Mouse (Mus musculus) neural tube, embryonic 12.5 days (tissue): Measurements from ENCODE around the gene Crtc1. TPM values are rescaled to one million over a fixed set of nuclear protein-coding genes. Genes with fewer than 3 reads are reported as not detected.
A peak's percentile ranks its signal among the peaks of the same experiment; 100 is the strongest.

Experiments
- ATAC-seq: fragments of 200-750 bp; cut with Nextera tagmentation; 2 replicates; pipeline ENCODE4 v1.8.0; 2017; ENCODE audit warnings: low read depth, mild to moderate bottlenecking, moderate TSS enrichment, moderate library complexity; ENCODE audit not compliant: low FRiP score
- H3K27ac ChIP-seq: fragments of 300-500 bp; sonication (generic); 2 replicates; pipeline ENCODE4 v1.5.1; 2016
- H3K27me3 ChIP-seq: fragments of 300-500 bp; sonication (generic); replicated peaks from 2 replicates; pipeline ENCODE4 v1.6.1; 2016; ENCODE audit warnings: mild to moderate bottlenecking
- H3K36me3 ChIP-seq: fragments of 300-500 bp; sonication (generic); 2 replicates; pipeline ENCODE4 v1.6.1; 2016; ENCODE audit warnings: mild to moderate bottlenecking
- H3K4me1 ChIP-seq: fragments of 300-500 bp; sonication (generic); 2 replicates; pipeline ENCODE4 v1.6.1; 2016
- H3K4me2 ChIP-seq: fragments of 300-500 bp; sonication (generic); replicated peaks from 2 replicates; pipeline ENCODE4 v1.6.1; 2016; ENCODE audit warnings: mild to moderate bottlenecking
- H3K4me3 ChIP-seq: fragments of 300-500 bp; sonication (generic); 2 replicates; pipeline ENCODE4 v1.5.1; 2016
- H3K9ac ChIP-seq: fragments of 300-500 bp; sonication (generic); 2 replicates; pipeline ENCODE4 v1.6.1; 2016; ENCODE audit warnings: mild to moderate bottlenecking
- H3K9me3 ChIP-seq: fragments of 300-500 bp; sonication (generic); 2 replicates; pipeline ENCODE4 v1.6.1; 2016; ENCODE audit warnings: mild to moderate bottlenecking
- WGBS: fragments of 180-500 bp; shearing (Covaris S2); methylation state at CpG from one replicate; pipeline ENCODE4 v1.1.7; 2016; 5-methylcytosine and 5-hydroxymethylcytosine counted together
- polyA plus RNA-seq: library from polyadenylated mRNA; unstranded; fragments of >200 nt; fragmentation: Nextera tagmentation; extraction: Ambion mirVana; gene quantifications from 2 replicates; pipeline ENCODE4 v1.2.1, GENCODE M21; 2016

Gene Crtc1
- polyA plus RNA-seq, 1 experiment from 2014 or later, result 24.6 TPM

DNA sequence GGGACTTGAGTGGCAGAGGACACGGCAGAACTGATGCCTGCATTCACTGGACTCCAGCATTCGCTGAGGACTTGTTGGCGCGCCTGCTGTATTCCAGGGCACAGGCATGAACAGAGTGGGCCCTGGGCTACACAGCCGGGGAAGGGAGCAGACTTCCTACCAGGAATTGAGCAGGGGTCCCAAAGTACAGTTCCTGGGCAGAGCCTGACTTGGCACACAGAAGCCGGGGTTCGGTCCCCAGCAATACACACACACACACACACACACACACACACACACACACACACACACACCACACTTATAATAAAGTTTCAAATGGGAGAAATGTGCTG is 435 bp upstream of the Crtc1 start:
- Histone ChIP-seq H3K27me3 (no peaks in the 10 kb centered on the region), H3K4me1 (peaks cover 15% of the 10 kb centered on the region), H3K9ac (peak overlapping the region; percentile 71), H3K4me2 (peak overlapping the region; percentile 84), H3K9me3 (no peaks in the 10 kb centered on the region), H3K4me3 (peak overlapping the region; percentile 67), H3K27ac (0 out of 2 replicates have a peak overlapping the region, but pooled peaks have one; percentile 38), H3K36me3 (no peaks in the 10 kb centered on the region)
- 10% methylated on average over 7 of the region's 7 CpGs for WGBS
- ATAC-seq, result no peak

DNA sequence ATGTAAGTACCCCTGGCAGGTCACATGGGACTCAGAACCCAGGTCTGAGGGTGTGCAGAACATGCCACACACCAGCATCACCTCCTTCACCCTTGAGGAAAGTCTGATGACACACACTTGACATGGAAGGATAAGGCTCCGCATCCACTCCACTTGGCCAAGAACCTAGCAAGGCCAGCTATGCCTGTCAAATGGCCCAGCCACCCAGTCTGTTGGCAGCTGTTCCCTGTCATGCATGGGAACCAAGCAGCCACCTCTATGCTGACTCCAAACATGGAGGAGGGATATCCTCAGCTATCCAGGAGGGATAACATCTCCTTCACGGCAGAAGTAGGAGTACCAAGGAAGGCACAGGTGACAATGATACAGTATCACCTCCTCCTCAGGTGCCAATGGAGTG is 956 bp downstream of the Crtc1 start:
- Histone ChIP-seq H3K4me3 (peak overlapping the region; percentile 67), H3K4me1 (peaks cover 15% of the 10 kb centered on the region), H3K9ac (no peak overlapping the region), H3K4me2 (peak overlapping the region; percentile 84), H3K27ac (no peak overlapping the region), H3K36me3 (no peaks in the 10 kb centered on the region), H3K9me3 (no peaks in the 10 kb centered on the region), H3K27me3 (no peaks in the 10 kb centered on the region)
- WGBS, result 93% methylated on average over 2 of the region's 2 CpGs
- no peak for ATAC-seq

DNA sequence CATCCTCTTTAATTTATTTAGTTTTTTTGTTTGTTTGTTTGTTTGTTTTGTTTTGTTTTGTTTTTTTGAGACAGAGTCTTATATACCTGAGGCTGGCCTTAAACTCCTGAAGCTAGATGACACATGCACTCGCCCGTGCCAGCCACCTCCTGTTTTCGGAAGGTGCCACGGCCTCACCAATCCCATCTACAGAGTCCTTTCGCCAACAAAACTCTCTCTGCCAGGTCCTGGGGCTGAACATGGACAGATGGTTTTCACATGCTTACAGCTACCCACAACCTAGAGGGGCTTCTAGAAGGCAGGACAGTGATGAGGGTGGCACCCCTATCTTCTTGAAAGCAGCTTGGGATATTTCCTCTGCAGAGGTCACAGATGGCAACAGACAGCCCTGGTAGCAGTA is 4.2 kb downstream of the Crtc1 start:
- Histone ChIP-seq H3K4me2 (no peak overlapping the region), H3K27me3 (no peaks in the 10 kb centered on the region), H3K27ac (no peak overlapping the region), H3K9me3 (no peaks in the 10 kb centered on the region), H3K36me3 (no peaks in the 10 kb centered on the region), H3K4me3 (no peak overlapping the region), H3K9ac (no peak overlapping the region), H3K4me1 (peaks cover 15% of the 10 kb centered on the region)
- no peak for ATAC-seq
- 94% methylated on average over 5 of the region's 5 CpGs for WGBS

DNA sequence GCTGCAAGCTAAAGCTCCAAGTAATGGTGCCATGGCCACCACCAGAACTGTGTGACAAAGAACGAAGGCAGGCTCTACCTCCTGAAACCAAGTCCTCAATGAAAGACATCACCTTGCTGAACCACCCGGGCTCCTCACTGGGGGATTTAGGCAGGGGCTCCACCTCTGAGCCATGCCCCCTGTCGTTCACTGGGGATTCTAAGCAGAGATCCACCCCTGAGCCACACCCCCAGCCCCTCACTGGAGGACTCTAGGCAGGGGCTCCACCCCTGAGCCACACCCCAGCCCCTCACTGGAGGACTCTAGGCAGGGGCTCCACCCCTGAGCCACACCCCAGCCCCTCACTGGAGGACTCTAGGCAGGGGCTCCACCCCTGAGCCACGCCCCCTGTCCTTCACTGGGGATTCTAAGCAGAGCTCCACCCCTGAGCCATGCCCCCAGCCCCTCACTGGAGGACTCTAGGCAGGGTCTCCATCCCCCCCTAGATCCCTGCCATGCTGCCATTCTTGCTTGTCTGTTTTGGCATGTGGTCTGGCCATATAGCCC is 6.3 kb downstream of the Crtc1 start:
- H3K27ac ChIP-seq, result no peak overlapping the region
- no peaks in the 10 kb centered on the region for H3K27me3 ChIP-seq
- no peaks in the 10 kb centered on the region for H3K36me3 ChIP-seq
- no peak overlapping the region for H3K4me3 ChIP-seq
- H3K9ac ChIP-seq, result no peak overlapping the region
- H3K9me3 ChIP-seq, result no peaks in the 10 kb centered on the region
- WGBS, result 42% methylated on average over 4 of the region's 4 CpGs
- H3K4me2 ChIP-seq, result no peak overlapping the region
- no peak for ATAC-seq
- peaks cover 2% of the 10 kb centered on the region; the same call in 1 of the 2 replicates for H3K4me1 ChIP-seq

DNA sequence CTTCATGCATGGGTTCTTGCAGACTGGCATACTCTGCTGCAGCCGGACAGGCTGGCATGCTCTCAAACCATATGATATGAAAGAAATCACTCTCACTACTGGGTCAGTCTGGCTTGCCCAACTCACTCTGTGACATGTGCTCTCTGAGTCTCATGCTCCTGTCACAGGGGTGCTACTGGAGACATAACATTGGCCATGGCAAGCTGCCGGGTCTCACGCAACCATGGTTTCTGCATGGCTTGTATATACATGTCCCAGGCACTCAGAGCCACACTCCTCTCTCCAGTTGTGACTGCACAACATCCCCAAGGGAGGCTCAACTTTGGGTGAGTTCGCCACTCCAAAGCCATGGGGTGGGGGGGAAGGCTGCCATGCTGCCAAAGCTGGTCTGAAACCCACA is 8.2 kb downstream of the Crtc1 start:
- H3K36me3 ChIP-seq, result no peaks in the 10 kb centered on the region
- H3K27me3 ChIP-seq, result no peaks in the 10 kb centered on the region
- no peak for ATAC-seq
- WGBS, result 97% methylated on average over 4 of the region's 4 CpGs
- H3K4me2 ChIP-seq, result no peak overlapping the region
- H3K27ac ChIP-seq, result no peak overlapping the region
- no peaks in the 10 kb centered on the region for H3K4me1 ChIP-seq
- no peak overlapping the region for H3K4me3 ChIP-seq
- no peak overlapping the region for H3K9ac ChIP-seq
- H3K9me3 ChIP-seq, result no peaks in the 10 kb centered on the region

DNA sequence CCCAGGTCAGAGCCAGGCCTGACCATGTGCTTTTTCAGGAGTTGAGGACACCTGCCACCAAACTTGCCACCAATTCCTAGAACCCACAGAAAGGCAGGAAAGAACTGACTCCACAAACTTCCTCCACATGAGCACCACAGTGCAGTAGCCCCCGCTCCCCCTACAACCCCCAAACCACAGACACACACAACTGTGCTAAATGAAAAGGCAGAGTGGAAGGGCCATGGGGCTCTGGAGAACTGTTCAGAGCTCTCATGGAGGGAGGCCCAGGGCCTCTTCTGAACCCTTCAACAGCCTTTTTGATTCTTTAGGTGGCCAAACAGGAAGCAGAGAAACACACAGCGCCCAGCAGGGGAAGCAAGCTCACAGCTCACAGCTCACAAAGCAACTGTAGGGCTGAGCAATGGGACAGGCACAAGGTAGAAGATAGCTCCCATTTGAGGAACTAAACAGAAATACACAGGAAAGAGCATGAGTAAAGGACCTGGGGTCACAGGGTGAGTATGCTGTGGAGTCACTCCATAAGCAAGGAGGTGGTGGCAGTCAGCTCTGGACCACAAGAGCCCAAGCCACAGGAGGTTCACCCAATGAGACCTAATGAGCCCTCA is 13.0 kb downstream of the Crtc1 start:
- Histone ChIP-seq H3K9ac (no peak overlapping the region), H3K36me3 (no peaks in the 10 kb centered on the region), H3K4me3 (no peak overlapping the region), H3K9me3 (no peaks in the 10 kb centered on the region), H3K27ac (no peak overlapping the region), H3K27me3 (no peaks in the 10 kb centered on the region), H3K4me1 (no peaks in the 10 kb centered on the region), H3K4me2 (no peak overlapping the region)
- WGBS, result 91% methylated on average over 2 of the region's 2 CpGs
- no peak for ATAC-seq

DNA sequence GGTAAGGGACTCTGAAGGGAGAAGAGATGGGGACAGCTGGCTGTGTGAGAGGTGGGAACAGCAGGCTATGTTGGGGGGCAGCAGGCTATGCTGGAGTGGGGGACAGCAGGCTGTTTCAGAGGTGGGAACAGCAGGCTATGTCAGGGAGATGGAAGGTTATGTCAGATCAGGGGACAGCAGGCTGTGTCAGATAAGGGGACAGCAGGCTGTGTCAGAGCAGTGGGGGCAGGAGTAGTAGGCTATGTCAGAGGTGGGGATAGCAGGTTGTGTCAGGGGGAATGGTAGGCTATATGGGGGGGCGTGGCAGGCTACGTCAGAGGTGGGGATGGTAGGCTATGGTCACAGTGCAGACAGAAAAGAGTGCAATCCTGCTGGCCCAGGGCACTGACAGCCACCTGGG is 16.7 kb downstream of the Crtc1 start:
- Histone ChIP-seq H3K4me3 (no peak overlapping the region), H3K36me3 (no peaks in the 10 kb centered on the region), H3K9me3 (no peaks in the 10 kb centered on the region), H3K4me2 (no peak overlapping the region), H3K27me3 (no peaks in the 10 kb centered on the region), H3K27ac (no peak overlapping the region), H3K9ac (no peak overlapping the region), H3K4me1 (0 out of 2 replicates have a peak, but pooled peaks cover 9% of the 10 kb centered on the region)
- 89% methylated on average over 2 of the region's 2 CpGs for WGBS
- ATAC-seq, result no peak

DNA sequence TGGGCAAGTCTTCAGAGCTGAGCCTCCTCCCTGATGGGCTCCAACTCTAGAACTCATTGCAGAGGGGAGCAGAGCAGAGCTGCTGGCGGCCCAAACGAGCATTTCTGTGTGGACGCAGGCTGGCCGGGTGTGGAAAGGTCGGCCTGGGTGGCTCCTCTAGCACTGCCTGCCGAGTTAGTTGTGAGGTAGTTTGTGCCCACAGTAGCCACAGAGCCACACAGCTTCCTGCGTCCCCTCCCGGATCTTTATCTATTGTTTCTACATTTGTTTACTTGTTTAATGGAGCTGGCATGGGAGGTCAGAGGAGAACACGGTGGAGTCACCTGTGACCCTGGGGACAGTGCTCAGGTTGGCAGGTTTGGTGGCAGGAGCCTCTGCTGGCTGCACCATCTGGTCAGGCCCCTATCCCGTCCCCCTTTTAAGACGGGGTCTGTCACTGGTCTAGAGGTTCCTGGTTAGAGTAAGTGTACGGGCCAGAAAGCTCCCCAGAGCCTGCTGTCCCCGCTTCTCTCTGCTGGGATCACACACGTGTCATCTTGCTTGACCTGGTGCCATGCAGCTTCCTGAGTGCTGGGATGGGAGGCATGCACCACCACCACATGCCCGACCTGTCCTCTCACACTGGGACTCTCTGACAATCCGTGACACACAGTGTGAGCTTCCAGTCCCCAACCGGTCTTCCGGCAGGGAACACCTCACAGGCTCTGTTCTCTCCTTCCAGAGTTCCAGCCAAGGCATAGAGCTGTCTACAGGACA is 17.9 kb downstream of the Crtc1 start:
- Histone ChIP-seq H3K4me2 (no peak overlapping the region), H3K9ac (no peak overlapping the region), H3K36me3 (no peaks in the 10 kb centered on the region), H3K4me1 (peaks cover 16% of the 10 kb centered on the region), H3K27ac (no peak overlapping the region), H3K9me3 (no peaks in the 10 kb centered on the region), H3K4me3 (no peak overlapping the region), H3K27me3 (no peaks in the 10 kb centered on the region)
- no peak for ATAC-seq
- WGBS, result 85% methylated on average over 18 of the region's 18 CpGs

DNA sequence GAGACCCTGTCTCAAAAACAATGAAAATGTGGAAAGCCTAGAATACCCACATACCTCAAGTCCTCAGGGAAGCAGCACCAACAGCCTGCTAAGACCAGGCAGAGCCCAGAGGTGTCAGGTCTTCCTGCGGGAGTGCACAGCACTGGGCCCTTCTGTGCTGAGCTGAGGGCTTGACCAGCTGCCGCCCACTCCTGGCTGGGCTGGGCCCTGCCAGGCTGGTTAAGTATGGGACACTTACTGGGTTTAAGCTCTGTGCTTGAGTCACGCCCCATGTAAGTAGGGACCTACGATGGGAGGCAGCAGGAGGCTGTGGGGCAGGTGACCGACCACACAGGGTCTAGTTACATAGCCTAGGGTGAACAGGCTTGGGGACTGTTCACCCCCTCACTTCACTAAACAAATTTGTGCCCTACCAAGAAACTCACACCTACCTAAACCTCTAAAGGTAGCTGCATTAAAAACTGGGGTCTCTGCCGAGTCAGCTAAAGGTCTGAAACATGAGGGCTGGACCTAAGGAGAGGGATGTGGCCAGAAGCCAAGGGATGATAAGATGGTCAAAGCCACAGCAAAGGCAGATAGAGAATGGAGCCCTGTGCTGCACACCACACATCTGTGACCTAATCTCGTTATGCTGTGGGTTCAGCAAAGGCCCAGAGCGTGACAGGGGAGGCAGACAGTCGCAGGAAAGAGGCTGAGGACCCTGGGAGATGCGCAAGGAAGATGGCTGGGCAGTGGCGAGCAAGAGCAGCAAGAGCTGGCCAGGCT is 19.3 kb downstream of the Crtc1 start:
- ATAC-seq, result no peak
- no peak overlapping the region for H3K4me2 ChIP-seq
- peaks cover 25% of the 10 kb centered on the region for H3K4me1 ChIP-seq
- no peak overlapping the region for H3K27ac ChIP-seq
- no peak overlapping the region for H3K9ac ChIP-seq
- H3K9me3 ChIP-seq, result no peaks in the 10 kb centered on the region
- H3K36me3 ChIP-seq, result no peaks in the 10 kb centered on the region
- H3K27me3 ChIP-seq, result no peaks in the 10 kb centered on the region
- 85% methylated on average over 11 of the region's 11 CpGs for WGBS
- no peak overlapping the region for H3K4me3 ChIP-seq

DNA sequence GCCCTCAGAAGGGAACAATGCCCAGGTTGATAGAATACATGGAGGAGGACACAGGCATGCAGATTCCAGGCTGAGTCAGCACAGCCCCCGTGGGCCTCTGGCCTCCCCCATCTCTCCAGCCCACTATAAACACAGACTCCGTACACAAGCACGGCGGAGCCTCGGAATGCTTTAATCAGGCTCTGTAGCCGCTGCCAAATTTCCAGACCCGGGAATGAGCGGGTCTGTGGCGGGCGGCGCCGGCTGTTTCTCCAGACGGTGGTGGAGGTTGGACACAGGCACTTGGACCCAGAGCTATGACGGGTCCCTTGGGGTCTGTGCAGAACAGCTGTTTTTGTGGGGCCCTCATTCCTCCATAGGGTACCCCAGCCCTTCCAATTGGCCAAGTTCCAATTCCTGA is 20.4 kb downstream of the Crtc1 start:
- 78% methylated on average over 14 of the region's 14 CpGs for WGBS
- no peak overlapping the region for H3K27ac ChIP-seq

DNA sequence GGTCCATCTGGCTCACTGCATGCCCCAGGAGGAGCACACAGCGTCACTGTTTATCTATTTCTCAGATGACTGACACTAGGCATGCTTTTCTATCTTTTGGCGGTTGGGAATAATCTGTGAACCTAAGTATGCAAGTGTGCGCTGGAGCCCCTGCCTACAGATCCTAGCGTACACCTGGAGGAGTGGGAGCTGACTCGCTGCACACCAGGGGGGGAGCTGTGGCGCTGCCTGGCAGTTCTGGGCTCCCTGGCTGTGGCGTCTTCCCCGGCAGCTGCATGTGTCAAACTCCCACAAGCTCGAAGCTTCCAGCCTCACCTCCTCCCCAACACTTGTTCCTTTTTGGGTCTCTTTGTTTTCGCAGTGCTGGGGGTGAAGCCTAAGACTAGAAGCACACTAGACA is 21.5 kb downstream of the Crtc1 start:
- Histone ChIP-seq H3K36me3 (0 out of 2 replicates have a peak, but pooled peaks cover 5% of the 10 kb centered on the region), H3K27ac (no peak overlapping the region), H3K9me3 (no peaks in the 10 kb centered on the region), H3K27me3 (no peaks in the 10 kb centered on the region), H3K4me3 (no peak overlapping the region), H3K4me2 (no peak overlapping the region), H3K9ac (no peak overlapping the region), H3K4me1 (peaks cover 25% of the 10 kb centered on the region)
- ATAC-seq, result no peak
- 63% methylated on average over 10 of the region's 10 CpGs for WGBS

More for the DNA sequence above, 20.4 kb downstream of the Crtc1 start:
- Histone ChIP-seq H3K4me3 (no peak overlapping the region), H3K9me3 (no peaks in the 10 kb centered on the region), H3K4me1 (peaks cover 25% of the 10 kb centered on the region), H3K4me2 (no peak overlapping the region), H3K36me3 (no peaks in the 10 kb centered on the region), H3K27me3 (no peaks in the 10 kb centered on the region), H3K9ac (no peak overlapping the region)
- ATAC-seq, result no peak

DNA sequence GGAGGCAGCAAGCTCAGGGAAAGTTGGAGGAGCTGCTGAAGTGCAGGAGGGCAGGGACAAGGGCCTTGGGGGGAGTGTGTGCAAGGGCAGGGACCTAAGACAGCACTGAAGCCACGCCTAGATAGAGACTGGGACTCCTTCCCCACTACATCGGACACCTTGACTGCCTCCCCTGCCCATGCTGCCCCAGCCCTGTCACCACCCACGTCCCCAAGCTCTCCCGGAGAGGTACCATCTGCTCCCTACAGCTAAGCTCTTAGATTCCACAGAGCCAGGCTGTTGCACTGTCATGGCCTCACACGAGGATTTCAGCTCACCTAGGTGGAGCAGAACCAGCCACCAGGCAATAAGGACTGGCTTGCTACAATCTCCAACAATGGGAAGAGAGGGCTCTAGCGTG is 22.4 kb downstream of the Crtc1 start:
- Histone ChIP-seq H3K27me3 (no peaks in the 10 kb centered on the region), H3K36me3 (0 out of 2 replicates have a peak, but pooled peaks cover 8% of the 10 kb centered on the region), H3K4me2 (no peak overlapping the region), H3K4me3 (no peak overlapping the region), H3K4me1 (peaks cover 25% of the 10 kb centered on the region), H3K9me3 (no peaks in the 10 kb centered on the region), H3K27ac (no peak overlapping the region), H3K9ac (0 out of 2 replicates have a peak overlapping the region, but pooled peaks have one; percentile 22)
- no peak for ATAC-seq
- WGBS, result 54% methylated on average over 6 of the region's 6 CpGs
